Mouse (Mus musculus) heart, embryonic 14.5 days (tissue): Measurements from ENCODE around the gene Bag5. TPM values are rescaled to one million over a fixed set of nuclear protein-coding genes. Genes with fewer than 3 reads are reported as not detected.
"Not testable (repeated sequence)": the region's sequence is repeated elsewhere in the genome, so short reads cannot be mapped to it uniquely, and the experiment has no call there.

ENCODE experiments used
- ATAC-seq: fragments of 200-750 bp; cut with Nextera tagmentation; 2 replicates; pipeline ENCODE4 v1.8.0; 2017; ENCODE audit warnings: low read depth, moderate TSS enrichment; ENCODE audit not compliant: insufficient number of reproducible peaks, insufficient read depth, low FRiP score
- H3K27ac ChIP-seq, 2 experiments: fragments of 200-500 bp in 1 of 2; fragments of 300-500 bp in 1 of 2; sonication (generic) in 1 of 2; replicated peaks in 1 of 2; 2 replicates each; pipeline ENCODE4 v1.5.1; 2012 to 2014; ENCODE audit warnings: low read depth in 2 of 2, low read length in 2 of 2, control low read depth in 1 of 2, mild to moderate bottlenecking in 1 of 2, mixed read lengths in 1 of 2; ENCODE audit not compliant: control insufficient read depth in 1 of 2, insufficient read depth in 1 of 2
- H3K27me3 ChIP-seq: fragments of 300-500 bp; sonication (generic); 2 replicates; pipeline ENCODE4 v1.6.1; 2014; ENCODE audit warnings: mild to moderate bottlenecking, low read length, control low read depth; ENCODE audit not compliant: control insufficient read depth, insufficient read depth
- H3K36me3 ChIP-seq: fragments of 300-500 bp; sonication (generic); 2 replicates; pipeline ENCODE4 v1.6.1; 2014; ENCODE audit warnings: mild to moderate bottlenecking, control low read depth, low read length, mixed read lengths; ENCODE audit not compliant: control insufficient read depth, insufficient read depth
- H3K4me1 ChIP-seq, 2 experiments: fragments of 200-500 bp in 1 of 2; fragments of 300-500 bp in 1 of 2; sonication (generic) in 1 of 2; 2 replicates each; pipeline ENCODE4 v1.6.1; 2012 to 2014; ENCODE audit warnings: low read length in 2 of 2, control low read depth in 1 of 2, mixed read lengths in 1 of 2; ENCODE audit not compliant: control insufficient read depth in 2 of 2, insufficient read depth in 2 of 2
- H3K4me2 ChIP-seq: fragments of 300-500 bp; sonication (generic); 2 replicates; pipeline ENCODE4 v1.6.1; 2014; ENCODE audit warnings: mild to moderate bottlenecking, low read length
- H3K4me3 ChIP-seq, 2 experiments: fragments of 200-500 bp in 1 of 2; fragments of 300-500 bp in 1 of 2; sonication (generic) in 1 of 2; 2 replicates each; pipeline ENCODE4 v1.5.1; 2012 to 2014; ENCODE audit warnings: low read length in 2 of 2, mild to moderate bottlenecking in 2 of 2, control low read depth in 1 of 2, low read depth in 1 of 2, moderate library complexity in 1 of 2; ENCODE audit not compliant: control insufficient read depth in 1 of 2, insufficient read depth in 1 of 2
- H3K9ac ChIP-seq: fragments of 300-500 bp; sonication (generic); 2 replicates; pipeline ENCODE4 v1.6.1; 2014; ENCODE audit warnings: mild to moderate bottlenecking, low read length
- H3K9me3 ChIP-seq: fragments of 300-500 bp; sonication (generic); 2 replicates; pipeline ENCODE4 v1.6.1; 2016; ENCODE audit warnings: low read length, control low read depth; ENCODE audit not compliant: control insufficient read depth
- WGBS: fragments of 180-500 bp; shearing (Covaris S2); extraction: QIAGEN DNeasy Blood & Tissue Kit; methylation state at CpG from one replicate; pipeline ENCODE4 v1.1.7; 2014; 5-methylcytosine and 5-hydroxymethylcytosine counted together
- polyA plus RNA-seq: library from polyadenylated mRNA; unstranded; fragments of >200 nt; fragmentation: Nextera tagmentation; extraction: Ambion mirVana; gene quantifications from 2 replicates; pipeline ENCODE4 v1.2.1, GENCODE M21; 2014

The Bag5 gene
- polyA plus RNA-seq, 1 experiment from 2014 or later, result 42.1 TPM

DNA sequence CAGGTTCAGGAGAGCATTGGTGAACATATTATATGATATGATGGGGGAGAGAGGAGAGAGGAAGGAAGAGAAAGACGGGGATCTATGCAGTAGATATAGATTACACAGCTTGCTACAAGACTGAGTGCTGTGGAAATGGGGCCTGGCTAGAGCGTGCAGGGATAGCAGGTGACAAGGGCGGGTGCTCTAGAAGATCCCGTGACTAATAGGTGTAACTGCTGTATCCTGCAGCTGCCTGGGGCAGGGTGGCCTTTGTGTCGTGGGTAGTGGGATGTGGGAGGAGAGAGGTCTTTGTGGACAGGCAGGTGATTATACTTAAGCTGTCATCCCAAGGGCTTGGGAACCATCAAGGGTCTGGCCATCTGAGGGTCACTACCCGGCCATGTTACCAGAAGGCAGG, 32.2 kb upstream of the Bag5 start:
- no peaks in the 10 kb centered on the region for H3K36me3 ChIP-seq
- H3K9me3 ChIP-seq, result no peaks in the 10 kb centered on the region
- no peak overlapping the region for H3K4me3 ChIP-seq
- 77% methylated on average over 6 of the region's 6 CpGs for WGBS
- no peak for ATAC-seq
- H3K27ac ChIP-seq, result peak overlapping the region in 1 of 2 experiments; percentile 85; a peak in 1 of 4 replicates
- no peak overlapping the region for H3K9ac ChIP-seq
- H3K27me3 ChIP-seq, result no peaks in the 10 kb centered on the region
- peaks cover 25 to 30% of the 10 kb centered on the region in 2 experiments for H3K4me1 ChIP-seq
- H3K4me2 ChIP-seq, result no peak overlapping the region

DNA sequence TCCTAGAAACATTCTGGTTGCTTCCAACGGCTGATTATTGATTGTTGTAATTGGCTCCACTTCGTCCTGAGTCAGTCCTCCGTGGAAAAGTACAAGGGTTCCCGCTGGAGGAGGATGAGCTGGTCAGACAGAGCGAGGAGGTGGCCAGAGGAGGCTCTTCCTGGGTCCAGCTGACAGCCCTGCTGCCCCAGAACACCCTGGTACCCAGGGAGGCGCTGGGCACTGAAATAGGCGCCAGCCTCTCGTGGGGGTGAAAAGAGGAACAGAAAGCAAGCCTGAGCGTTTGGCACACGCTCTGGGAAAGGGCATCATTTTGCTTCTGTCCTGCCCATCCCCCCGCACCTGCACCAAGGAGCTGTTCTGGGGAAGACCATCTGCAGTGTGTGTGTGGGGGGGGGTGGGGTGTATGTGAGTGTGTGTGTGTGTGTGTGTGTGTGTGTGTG, 30.9 kb upstream of the Bag5 start:
- Histone ChIP-seq H3K9ac (no peak overlapping the region), H3K36me3 (no peaks in the 10 kb centered on the region), H3K27ac (no peak overlapping the region), H3K27me3 (no peaks in the 10 kb centered on the region), H3K4me2 (no peak overlapping the region), H3K9me3 (no peaks in the 10 kb centered on the region), H3K4me3 (no peak overlapping the region), H3K4me1 (peaks cover 22 to 27% of the 10 kb centered on the region in 2 experiments)
- WGBS, result 72% methylated on average over 11 of the region's 11 CpGs
- ATAC-seq, result no peak

DNA sequence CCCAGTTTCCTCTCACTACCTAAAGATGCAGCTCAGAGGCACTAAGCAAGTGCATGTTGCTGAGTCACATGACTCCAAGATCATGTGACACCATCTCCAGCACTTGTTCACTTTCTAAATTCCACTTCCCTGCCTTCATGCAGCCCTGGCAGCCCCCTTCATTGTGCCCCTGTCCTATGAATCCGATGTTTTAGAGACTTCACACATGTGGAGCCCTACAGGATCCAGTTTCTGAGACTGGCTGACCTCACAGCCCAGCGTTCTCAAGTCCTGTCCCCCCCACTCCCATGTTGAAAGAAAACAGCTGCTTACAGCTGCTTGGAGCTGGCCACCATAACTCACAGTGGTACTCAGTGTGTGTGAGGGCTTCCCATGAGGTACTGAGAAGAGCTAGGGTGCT, 30.4 kb upstream of the Bag5 start:
- Histone ChIP-seq H3K27ac (0 out of 4 replicates have a peak overlapping the region, but pooled peaks of 1 of the 2 experiments have one; percentile 3), H3K9ac (no peak overlapping the region), H3K27me3 (no peaks in the 10 kb centered on the region), H3K4me3 (no peak overlapping the region), H3K4me2 (no peak overlapping the region), H3K9me3 (no peaks in the 10 kb centered on the region), H3K36me3 (no peaks in the 10 kb centered on the region), H3K4me1 (peaks cover 22 to 27% of the 10 kb centered on the region in 2 experiments)
- WGBS, result 64% methylated on average over 2 of the region's 2 CpGs
- no peak for ATAC-seq

DNA sequence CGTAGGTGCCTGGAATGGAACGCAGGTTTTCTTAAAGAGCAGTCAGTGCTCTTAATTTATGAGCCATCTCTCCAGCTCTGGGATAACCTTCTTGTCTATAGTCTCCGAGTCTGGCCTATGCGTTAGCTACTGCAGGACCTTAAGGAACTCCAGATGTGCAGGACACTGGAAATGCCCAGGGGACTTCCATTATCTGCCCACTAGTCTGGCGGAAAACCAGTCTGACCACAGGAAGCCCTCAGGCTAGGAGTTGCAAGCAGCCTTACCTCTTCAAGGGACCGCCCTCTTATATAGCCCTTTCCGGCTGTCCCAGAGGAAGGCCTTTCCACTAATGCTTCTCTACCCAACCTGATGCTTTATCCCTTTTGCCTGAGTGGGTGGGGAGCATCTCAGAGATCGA, 28.3 kb upstream of the Bag5 start:
- Histone ChIP-seq H3K9ac (no peak overlapping the region), H3K4me1 (peaks cover 19 to 24% of the 10 kb centered on the region in 2 experiments), H3K4me3 (no peak overlapping the region), H3K9me3 (no peaks in the 10 kb centered on the region), H3K27me3 (no peaks in the 10 kb centered on the region), H3K36me3 (no peaks in the 10 kb centered on the region), H3K27ac (no peak overlapping the region), H3K4me2 (no peak overlapping the region)
- ATAC-seq, result no peak
- WGBS, result 51% methylated on average over 8 of the region's 8 CpGs

DNA sequence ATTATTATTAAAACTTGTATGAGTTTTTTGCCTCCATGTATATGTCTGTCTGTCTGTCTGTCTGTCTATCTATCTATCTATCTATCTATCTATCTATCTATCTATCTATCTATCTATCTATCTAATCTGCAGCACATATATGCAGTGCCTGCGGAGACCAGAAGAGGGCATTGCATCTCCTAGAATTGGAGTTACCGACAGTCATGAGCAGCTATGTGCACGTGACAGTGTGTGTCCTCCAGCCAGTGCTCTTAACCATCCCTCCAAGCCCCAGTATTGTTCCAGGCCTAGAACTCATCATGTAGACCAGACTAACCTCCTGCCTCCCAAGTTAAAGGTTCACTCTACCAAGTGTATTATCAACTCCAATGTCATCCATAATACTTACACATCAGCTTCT, 25.7 kb upstream of the Bag5 start:
- ATAC-seq, result no peak
- no peaks in the 10 kb centered on the region for H3K27me3 ChIP-seq
- no peak overlapping the region for H3K4me3 ChIP-seq
- no peak overlapping the region for H3K4me2 ChIP-seq
- H3K9ac ChIP-seq, result no peak overlapping the region
- peaks cover 7 to 13% of the 10 kb centered on the region in 2 experiments; a peak in 3 of 4 replicates for H3K4me1 ChIP-seq
- 0 out of 2 replicates have a peak, but pooled peaks cover 5% of the 10 kb centered on the region for H3K36me3 ChIP-seq
- H3K27ac ChIP-seq, result no peak overlapping the region
- 22% methylated on average over 3 of the region's 3 CpGs for WGBS
- H3K9me3 ChIP-seq, result no peaks in the 10 kb centered on the region

DNA sequence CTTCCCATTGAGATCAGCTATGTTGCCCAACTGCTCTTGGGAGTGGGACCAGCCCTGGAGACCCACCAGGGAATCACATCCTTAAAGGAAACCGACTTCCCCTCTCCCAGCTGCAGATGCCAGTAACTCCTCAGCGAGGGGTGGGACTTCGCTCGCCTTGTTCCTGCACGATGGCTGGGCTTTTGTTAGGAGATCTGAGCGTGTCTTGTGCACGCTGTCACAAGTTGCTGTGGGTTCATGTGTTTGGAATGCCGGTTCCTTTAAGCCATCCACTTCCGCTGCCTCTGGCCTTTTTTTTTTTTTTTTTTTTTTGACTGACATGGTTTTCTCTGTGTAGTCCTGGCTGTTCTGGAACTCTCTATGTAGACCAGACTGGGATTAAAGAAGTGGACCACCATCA, 24.3 kb upstream of the Bag5 start:
- Histone ChIP-seq H3K4me3 (no peak overlapping the region), H3K27me3 (no peaks in the 10 kb centered on the region), H3K4me1 (peaks cover 7 to 10% of the 10 kb centered on the region in 2 experiments; a peak in 3 of 4 replicates), H3K27ac (no peak overlapping the region), H3K36me3 (0 out of 2 replicates have a peak, but pooled peaks cover 8% of the 10 kb centered on the region), H3K9me3 (no peaks in the 10 kb centered on the region), H3K4me2 (no peak overlapping the region), H3K9ac (no peak overlapping the region)
- WGBS, result 49% methylated on average over 9 of the region's 9 CpGs
- ATAC-seq, result no peak

DNA sequence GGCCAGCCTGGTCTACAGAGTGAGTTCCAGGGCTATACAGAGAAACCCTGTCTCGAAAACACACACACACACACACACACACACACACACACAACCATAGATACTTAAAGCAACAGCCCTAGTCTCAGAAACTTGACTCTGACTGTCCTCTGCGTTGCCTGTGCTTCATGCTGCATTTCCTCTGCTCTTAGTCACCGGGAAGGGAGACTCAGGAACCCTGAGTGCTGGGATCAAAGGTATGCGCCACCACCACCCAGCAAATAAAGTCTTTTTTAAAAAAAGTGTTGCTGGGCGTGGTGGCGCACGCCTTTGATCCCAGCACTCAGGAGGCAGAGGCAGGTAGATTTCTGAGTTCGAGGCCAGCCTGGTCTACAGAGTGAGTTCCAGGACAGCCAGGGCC, 23.6 kb upstream of the Bag5 start:
- 0 out of 2 replicates have a peak, but pooled peaks cover 12% of the 10 kb centered on the region for H3K36me3 ChIP-seq
- H3K27me3 ChIP-seq, H3K4me3 ChIP-seq, H3K27ac ChIP-seq, H3K9me3 ChIP-seq, ATAC-seq, H3K4me2 ChIP-seq, H3K9ac ChIP-seq: not testable (repeated sequence)
- WGBS, result 91% methylated on average over 8 of the region's 8 CpGs
- peaks cover 7 to 14% of the 10 kb centered on the region in 2 experiments; a peak in 3 of 4 replicates for H3K4me1 ChIP-seq

DNA sequence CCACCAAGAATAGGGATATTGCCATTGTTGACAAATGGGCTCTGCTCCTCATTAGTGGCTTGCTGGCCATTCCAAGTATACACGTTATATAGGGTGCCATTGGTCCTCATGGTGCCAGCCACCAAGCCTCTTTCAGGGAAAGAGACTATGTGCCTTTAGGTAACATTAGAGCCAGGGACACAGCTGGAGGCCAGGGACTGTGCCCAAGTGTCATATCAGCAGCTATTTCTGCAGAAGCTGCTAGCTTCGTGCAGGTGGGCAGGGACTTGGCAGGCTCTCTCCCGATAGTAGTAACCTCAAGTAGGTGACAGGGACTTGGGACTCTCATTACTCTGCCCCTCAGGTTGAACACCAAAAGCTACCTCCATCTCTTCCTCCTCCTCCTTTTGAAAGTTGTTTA, 21.9 kb upstream of the Bag5 start:
- Histone ChIP-seq H3K36me3 (peaks cover 18% of the 10 kb centered on the region; the same call in 1 of the 2 replicates), H3K4me2 (no peak overlapping the region), H3K9ac (no peak overlapping the region), H3K4me1 (0 out of 4 replicates have a peak, but pooled peaks cover 0 to 6% of the 10 kb centered on the region in 2 experiments), H3K27ac (no peak overlapping the region), H3K9me3 (no peaks in the 10 kb centered on the region), H3K27me3 (no peaks in the 10 kb centered on the region), H3K4me3 (no peak overlapping the region)
- 75% methylated on average over 3 of the region's 3 CpGs for WGBS
- no peak for ATAC-seq
